Comparison of ENCODE assay signal across 16 mouse cellular contexts in the genomic region with DNA sequence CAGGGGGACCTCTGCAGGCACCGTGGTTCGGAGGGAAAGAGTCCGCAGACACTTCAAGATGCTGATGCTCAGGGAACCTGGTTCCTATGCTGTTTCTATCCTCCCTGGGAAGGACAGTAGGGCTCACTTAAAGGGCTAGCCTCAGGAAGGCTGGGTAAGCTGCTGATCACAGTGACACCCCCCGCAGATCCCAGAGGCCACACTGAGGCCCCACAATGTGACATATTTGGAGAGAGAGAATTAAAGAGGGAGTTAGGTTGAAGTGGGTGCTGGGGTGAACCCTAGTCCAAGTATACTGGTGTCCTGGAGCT.
DNase-seq lines count a peak whose midpoint lies in the region; ATAC-seq lines count a peak whose summit lies in the region.
"Had no signal": no experiment of that assay in that cellular context is flagged by ENCODE, and none has a peak within 500 bp of the region (broad histone marks: within the 10 kb centered on the region; RNA-seq: fewer than 3 reads in every experiment).

No protein-coding gene starts in this region.

- no peak overlapping the region for H3K27ac ChIP-seq in embryonic facial prominence, embryonic 15.5 days (replicated peaks)
- peak overlapping the region; percentile 73 for H3K27ac ChIP-seq in forebrain, embryonic 14.5 days (ENCODE audit: low read depth, low read length)
- no peak overlapping the region for H3K27ac ChIP-seq in hindbrain, embryonic 15.5 days (replicated peaks)
- H3K27ac ChIP-seq in midbrain, embryonic 15.5 days, result no peak overlapping the region
- H3K27ac ChIP-seq: liver, embryonic 14.5 days; stomach, embryonic 15.5 days had no signal

- H3K9me3 ChIP-seq in embryonic facial prominence, embryonic 15.5 days (replicated peaks), result no peaks in the 10 kb centered on the region
- H3K9me3 ChIP-seq in forebrain, embryonic 14.5 days (replicated peaks; ENCODE audit: control insufficient read depth, low read length), result no peaks in the 10 kb centered on the region
- H3K9me3 ChIP-seq in hindbrain, embryonic 15.5 days, result no peaks in the 10 kb centered on the region
- no peaks in the 10 kb centered on the region for H3K9me3 ChIP-seq in midbrain, embryonic 15.5 days
- H3K9me3 ChIP-seq: stomach, embryonic 15.5 days had no signal

- no peak overlapping the region for H3K9ac ChIP-seq in embryonic facial prominence, embryonic 15.5 days
- H3K9ac ChIP-seq in forebrain, embryonic 14.5 days (ENCODE audit: low read length), result 0 out of 2 replicates have a peak overlapping the region, but pooled peaks have one; percentile 49
- H3K9ac ChIP-seq in hindbrain, embryonic 15.5 days, result no peak overlapping the region
- no peak overlapping the region for H3K9ac ChIP-seq in midbrain, embryonic 15.5 days
- H3K9ac ChIP-seq: liver, embryonic 14.5 days; stomach, embryonic 15.5 days had no signal

- DNase-seq in forebrain, embryonic 14.5 days (ENCODE audit: low spot score), result no peak
- DNase-seq in frontal cortex, postnatal 36 days (ENCODE audit: low spot score in 2 of 2), result no peak
- no peak for DNase-seq in adrenal gland, postnatal 4 days (ENCODE audit: low spot score in 2 of 2)
- DNase-seq in embryo, embryonic 11 days, result no peak
- DNase-seq in adrenal gland, adult 18-20 months (ENCODE audit: low spot score in 2 of 2), result no peak
- DNase-seq: B cell, adult 2 months; cerebellum, adult 11 months; kidney, adult 2 months; kidney, postnatal 36 days; thymus, postnatal 36 days had no signal

- H3K36me3 ChIP-seq in embryonic facial prominence, embryonic 15.5 days, result no peaks in the 10 kb centered on the region
- H3K36me3 ChIP-seq in forebrain, embryonic 14.5 days (ENCODE audit: control insufficient read depth, insufficient read depth, low read length), result no peaks in the 10 kb centered on the region
- H3K36me3 ChIP-seq in hindbrain, embryonic 15.5 days, result no peaks in the 10 kb centered on the region
- H3K36me3 ChIP-seq in midbrain, embryonic 15.5 days (replicated peaks), result no peaks in the 10 kb centered on the region
- H3K36me3 ChIP-seq: stomach, embryonic 15.5 days had no signal

- H3K4me1 ChIP-seq in embryonic facial prominence, embryonic 15.5 days, result peaks cover 11% of the 10 kb centered on the region
- peaks cover 19% of the 10 kb centered on the region for H3K4me1 ChIP-seq in forebrain, embryonic 14.5 days (ENCODE audit: control insufficient read depth, insufficient read depth, low read length)
- H3K4me1 ChIP-seq in hindbrain, embryonic 15.5 days (replicated peaks), result peaks cover 10% of the 10 kb centered on the region
- peaks cover 22% of the 10 kb centered on the region for H3K4me1 ChIP-seq in midbrain, embryonic 15.5 days
- H3K4me1 ChIP-seq: stomach, embryonic 15.5 days had no signal

- H3K27me3 ChIP-seq in embryonic facial prominence, embryonic 15.5 days, result no peaks in the 10 kb centered on the region
- H3K27me3 ChIP-seq in forebrain, embryonic 14.5 days (replicated peaks; ENCODE audit: control insufficient read depth, insufficient read depth, low read length), result no peaks in the 10 kb centered on the region
- no peaks in the 10 kb centered on the region; the same call in none of the 2 replicates for H3K27me3 ChIP-seq in hindbrain, embryonic 15.5 days
- H3K27me3 ChIP-seq in midbrain, embryonic 15.5 days (replicated peaks), result no peaks in the 10 kb centered on the region
- H3K27me3 ChIP-seq: stomach, embryonic 15.5 days had no signal

- no peak overlapping the region for H3K4me3 ChIP-seq in embryonic facial prominence, embryonic 15.5 days (replicated peaks)
- no peak overlapping the region for H3K4me3 ChIP-seq in forebrain, embryonic 14.5 days (ENCODE audit: low read depth, low read length)
- H3K4me3 ChIP-seq in hindbrain, embryonic 15.5 days, result no peak overlapping the region
- H3K4me3 ChIP-seq in midbrain, embryonic 15.5 days, result no peak overlapping the region
- H3K4me3 ChIP-seq: stomach, embryonic 15.5 days had no signal

- 53% methylated on average over 4 of the region's 4 CpGs for WGBS in embryonic facial prominence, embryonic 15.5 days
- WGBS in forebrain, embryonic 14.5 days, result 14% methylated on average over 4 of the region's 4 CpGs
- WGBS in hindbrain, embryonic 15.5 days, result 27% methylated on average over 4 of the region's 4 CpGs
- WGBS in midbrain, embryonic 15.5 days, result 27% methylated on average over 4 of the region's 4 CpGs

- H3K4me2 ChIP-seq in embryonic facial prominence, embryonic 15.5 days (replicated peaks), result peak overlapping the region; percentile 36; the same call in 1 of the 2 replicates
- peak overlapping the region; percentile 48 for H3K4me2 ChIP-seq in forebrain, embryonic 14.5 days (ENCODE audit: low read length)
- H3K4me2 ChIP-seq in hindbrain, embryonic 15.5 days, result peak overlapping the region; percentile 48
- H3K4me2 ChIP-seq in midbrain, embryonic 15.5 days, result peak overlapping the region; percentile 42; the same call in 1 of the 2 replicates
- H3K4me2 ChIP-seq: stomach, embryonic 15.5 days had no signal

- ATAC-seq in embryonic facial prominence, embryonic 15.5 days (ENCODE audit: insufficient number of reproducible peaks, low FRiP score, low TSS enrichment, low read depth), result no peak
- ATAC-seq in forebrain, embryonic 14.5 days, result peak; percentile 24; the same call in 1 of the 2 replicates
- ATAC-seq in hindbrain, embryonic 15.5 days (ENCODE audit: low FRiP score, low read depth), result no peak
- 0 out of 2 replicates have a peak, but pooled peaks have one; percentile 17 for ATAC-seq in midbrain, embryonic 15.5 days (replicated peaks)
- ATAC-seq: lung, postnatal 0 days had no signal

Comparison
In these comparisons a context has a peak if more than half of its experiments do, and no peak if none do; other contexts are left out.
1. ATAC-seq: peak in forebrain, embryonic 14.5 days (single experiment) and midbrain, embryonic 15.5 days (single experiment); none in embryonic facial prominence, embryonic 15.5 days (single experiment) and hindbrain, embryonic 15.5 days (single experiment).
2. Peak in every context shown above with its lines, with median percentiles within 50 percentile points of each other: H3K4me2 ChIP-seq.